Mouse (Mus musculus) liver, postnatal 0 days (tissue): Measurements from ENCODE around the gene Sirt4.

Experiments
- CTCF ChIP-seq: sonication (generic); IDR thresholded peaks from 2 replicates; pipeline ENCODE4 v1.5.1; 2016; ENCODE audit warnings: antibody characterized with exemption, low read depth
- EP300 ChIP-seq: IDR thresholded peaks from 2 replicates; pipeline ENCODE4 v1.6.1; 2016; ENCODE audit warnings: antibody characterized with exemption, low read depth, mild to moderate bottlenecking

DNA sequence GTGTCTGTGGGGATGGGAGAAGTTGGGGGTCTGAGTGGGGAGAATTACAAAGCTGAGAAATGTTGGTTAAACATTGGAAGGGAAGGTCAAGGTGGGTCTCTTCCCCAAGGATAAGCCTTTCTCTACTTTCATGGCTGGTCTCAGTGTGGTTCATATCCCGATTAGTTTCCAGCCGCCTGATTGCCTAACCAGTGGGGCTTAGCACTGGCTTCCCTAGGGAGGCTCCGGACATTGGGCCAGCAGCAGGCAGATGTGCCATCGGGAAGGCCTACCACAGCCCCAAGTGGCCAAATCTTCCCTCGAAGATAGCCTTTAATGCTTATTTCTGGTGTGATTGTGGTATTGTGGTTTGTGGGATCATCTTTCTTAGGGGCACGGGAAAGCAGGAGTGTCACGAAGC is 27.9 kb upstream of the Sirt4 start:
- TF ChIP-seq EP300 = no peak
- TF ChIP-seq CTCF = no peak
